Mouse (Mus musculus): ENCODE measurements around the gene Asrgl1. TPM values are rescaled to one million over a fixed set of nuclear protein-coding genes. Genes with fewer than 3 reads are reported as not detected.
"Not testable (repeated sequence)": the region's sequence is repeated elsewhere in the genome, so short reads cannot be mapped to it uniquely, and the experiment has no call there.

Gene Asrgl1
- polyA plus RNA-seq, 1 experiment from 2014 or later, result 18.5 TPM

DNA sequence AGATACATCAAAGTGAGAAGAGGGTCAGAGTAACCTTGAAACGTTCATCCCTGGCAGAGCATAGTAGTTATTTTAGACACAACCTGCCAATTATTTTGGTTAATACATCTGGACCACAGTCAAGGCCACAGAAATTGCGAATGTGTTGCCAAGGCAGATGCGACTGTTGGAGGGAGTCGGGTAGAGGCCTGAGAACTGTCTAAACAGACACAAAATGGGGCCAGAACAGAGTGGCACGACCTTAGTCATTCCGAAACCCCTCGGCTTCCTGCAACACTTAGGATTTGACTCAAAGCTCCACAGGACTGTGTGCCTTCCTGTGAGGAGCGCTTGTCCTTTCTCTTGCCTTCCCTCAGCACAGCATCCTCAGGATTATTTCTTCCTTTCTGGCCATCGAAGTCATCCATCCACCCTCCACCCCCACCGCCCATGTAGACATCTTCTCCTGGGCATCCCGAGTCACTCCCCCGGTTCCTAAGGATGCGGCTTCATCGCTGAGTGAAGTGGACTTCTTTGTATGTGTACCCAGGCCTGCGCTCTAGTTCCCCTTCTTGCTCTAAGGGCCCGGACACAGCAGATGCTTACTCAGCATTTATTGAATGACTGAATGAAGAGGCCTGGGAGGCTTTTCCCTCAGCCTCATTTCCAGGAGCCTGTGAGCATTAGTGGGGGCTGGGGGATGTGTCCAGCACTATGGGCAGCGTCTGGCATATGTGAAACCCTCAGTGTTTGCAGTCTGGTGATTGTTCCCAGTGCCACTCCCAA is 35.0 kb downstream of the Asrgl1 start:
- Histone ChIP-seq H3K4me2 (no peak overlapping the region), H3K27ac (replicated peaks) (no peak overlapping the region), H3K36me3 (no peaks in the 10 kb centered on the region), H3K9ac (no peak overlapping the region), H3K27me3 (no peaks in the 10 kb centered on the region), H3K4me3 (no peak overlapping the region), H3K9me3 (no peaks in the 10 kb centered on the region), H3K4me1 (replicated peaks) (no peaks in the 10 kb centered on the region)
- ATAC-seq (ENCODE audit: low read depth), result no peak
- WGBS, result 86% methylated on average over 17 of the region's 17 CpGs

DNA sequence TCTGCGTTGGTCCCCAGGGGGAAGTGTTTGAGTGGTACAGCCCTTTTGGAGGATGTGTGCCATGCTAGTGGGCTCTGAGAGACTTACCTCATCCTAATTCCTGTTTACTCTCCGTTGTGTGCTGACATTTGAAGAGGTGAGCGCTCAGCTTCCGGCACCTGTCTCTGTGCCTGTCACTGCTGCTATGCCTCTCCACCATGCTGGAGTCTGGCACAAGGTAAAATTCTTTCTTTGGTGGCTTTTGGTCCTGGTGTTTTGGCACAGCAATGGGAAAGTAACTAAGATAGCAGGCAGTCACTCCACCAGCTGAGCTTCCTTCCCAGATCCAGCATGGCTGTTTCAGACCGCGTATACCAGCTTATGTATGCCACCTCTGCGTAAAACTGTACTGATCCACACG is 35.7 kb downstream of the Asrgl1 start:
- WGBS, result 88% methylated on average over 8 of the region's 8 CpGs
- H3K9ac ChIP-seq, result no peak overlapping the region
- no peaks in the 10 kb centered on the region for H3K4me1 ChIP-seq (replicated peaks)
- H3K4me2 ChIP-seq, result no peak overlapping the region
- H3K36me3 ChIP-seq, result no peaks in the 10 kb centered on the region
- no peak overlapping the region for H3K27ac ChIP-seq (replicated peaks)
- H3K9me3 ChIP-seq, result no peaks in the 10 kb centered on the region
- no peak for ATAC-seq (ENCODE audit: low read depth)
- no peaks in the 10 kb centered on the region for H3K27me3 ChIP-seq
- no peak overlapping the region for H3K4me3 ChIP-seq

DNA sequence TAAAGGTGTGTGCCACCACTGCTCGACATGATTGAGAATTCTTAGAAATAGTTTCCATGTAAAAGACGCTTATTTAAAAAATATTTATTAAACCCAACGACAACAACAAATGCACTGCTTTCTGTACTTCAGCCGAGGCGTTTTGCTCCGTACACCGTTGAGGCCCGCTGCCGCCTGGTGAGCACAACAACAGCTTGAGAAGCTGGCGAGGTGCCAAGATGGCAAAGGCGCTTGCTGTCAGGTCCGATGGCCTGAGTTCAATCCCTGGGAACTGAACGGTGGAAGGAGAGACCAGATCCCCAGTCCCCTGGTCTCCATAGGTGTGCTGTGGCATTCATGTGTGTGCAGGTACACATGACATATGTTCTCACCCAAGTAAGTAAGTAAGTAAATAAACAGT is 38.0 kb downstream of the Asrgl1 start:
- Histone ChIP-seq H3K27ac (replicated peaks) (no peak overlapping the region), H3K27me3 (no peaks in the 10 kb centered on the region), H3K36me3 (no peaks in the 10 kb centered on the region), H3K4me3 (no peak overlapping the region), H3K9me3 (no peaks in the 10 kb centered on the region), H3K9ac (no peak overlapping the region), H3K4me1 (replicated peaks) (no peaks in the 10 kb centered on the region), H3K4me2 (no peak overlapping the region)
- WGBS, result 75% methylated on average over 13 of the region's 13 CpGs
- no peak for ATAC-seq (ENCODE audit: low read depth)

DNA sequence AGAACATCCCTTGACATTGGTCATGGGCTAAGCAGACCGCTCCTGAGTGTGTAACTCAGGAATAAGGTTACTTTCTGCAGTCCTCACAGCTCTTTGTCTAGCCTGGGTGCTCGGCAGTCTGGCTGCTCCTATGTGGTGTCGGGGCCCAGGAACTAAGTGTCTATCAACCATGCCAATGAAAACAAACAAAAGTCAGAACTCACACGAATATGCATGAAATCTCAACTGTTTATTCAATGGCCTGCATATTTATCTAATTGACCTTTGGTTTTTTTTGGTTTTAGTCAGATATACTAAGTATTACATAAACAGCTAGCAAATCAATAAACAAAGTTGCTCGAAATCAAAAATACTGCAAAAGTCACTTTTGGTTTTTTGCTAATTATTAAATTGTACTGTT is 40.3 kb downstream of the Asrgl1 start:
- no peak for ATAC-seq (ENCODE audit: low read depth)
- WGBS, result 76% methylated on average over 5 of the region's 5 CpGs
- H3K27ac ChIP-seq (replicated peaks), result no peak overlapping the region
- H3K4me1 ChIP-seq (replicated peaks), result no peaks in the 10 kb centered on the region
- no peaks in the 10 kb centered on the region for H3K36me3 ChIP-seq
- no peaks in the 10 kb centered on the region for H3K27me3 ChIP-seq
- H3K9me3 ChIP-seq, result no peaks in the 10 kb centered on the region
- no peak overlapping the region for H3K4me3 ChIP-seq
- no peak overlapping the region for H3K9ac ChIP-seq
- no peak overlapping the region for H3K4me2 ChIP-seq

DNA sequence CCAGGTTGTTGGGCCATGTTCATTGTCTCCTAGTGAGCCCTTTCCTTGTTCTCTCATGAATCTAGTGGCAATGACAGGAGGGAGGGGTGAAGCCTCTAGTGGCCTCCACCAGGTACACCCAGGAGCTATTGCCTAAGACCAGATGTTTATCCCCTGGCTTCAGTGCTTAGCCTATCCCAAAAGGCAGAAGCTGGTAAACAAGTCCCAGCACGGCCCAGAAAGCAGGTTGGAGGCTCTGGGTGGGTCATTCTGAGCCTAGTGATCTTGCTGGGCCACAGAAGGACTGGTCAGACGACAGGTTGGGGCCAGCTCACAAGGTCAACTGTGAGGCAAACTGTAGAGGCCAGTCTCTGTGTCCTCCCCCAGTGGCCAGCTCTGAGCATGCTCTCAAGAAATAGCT is 44.7 kb downstream of the Asrgl1 start:
- ATAC-seq (ENCODE audit: low read depth), result no peak
- Histone ChIP-seq H3K4me3 (no peak overlapping the region), H3K36me3 (no peaks in the 10 kb centered on the region), H3K9ac (no peak overlapping the region), H3K27me3 (no peaks in the 10 kb centered on the region), H3K4me1 (replicated peaks) (no peaks in the 10 kb centered on the region), H3K27ac (replicated peaks) (no peak overlapping the region), H3K4me2 (no peak overlapping the region), H3K9me3 (no peaks in the 10 kb centered on the region)
- WGBS, result 60% methylated on average over 2 of the region's 2 CpGs

DNA sequence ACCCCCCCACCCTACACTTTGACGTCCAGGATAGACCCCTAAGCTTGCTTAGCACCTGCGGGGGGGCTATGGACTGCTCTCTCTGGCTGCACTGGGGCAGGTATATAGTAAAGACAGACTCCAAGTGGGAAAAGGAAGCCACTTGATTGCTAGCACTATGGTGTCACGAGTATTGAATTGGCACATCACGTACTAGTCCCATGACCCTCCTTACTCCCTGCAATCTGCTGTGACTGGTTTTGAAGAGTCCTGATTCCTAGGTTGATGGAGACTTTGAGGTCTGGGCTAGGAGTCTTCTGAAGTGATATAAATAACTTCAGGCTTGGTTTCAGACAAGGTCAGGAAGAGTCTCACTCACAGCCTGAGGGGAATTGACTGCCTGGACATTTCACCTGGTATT is 45.2 kb downstream of the Asrgl1 start:
- no peaks in the 10 kb centered on the region for H3K36me3 ChIP-seq
- H3K4me3 ChIP-seq, result no peak overlapping the region
- no peaks in the 10 kb centered on the region for H3K4me1 ChIP-seq (replicated peaks)
- H3K9ac ChIP-seq, result no peak overlapping the region
- H3K27me3 ChIP-seq, result no peaks in the 10 kb centered on the region
- no peaks in the 10 kb centered on the region for H3K9me3 ChIP-seq
- no peak overlapping the region for H3K27ac ChIP-seq (replicated peaks)
- WGBS, result 75% methylated on average over 4 of the region's 4 CpGs
- no peak for ATAC-seq (ENCODE audit: low read depth)
- H3K4me2 ChIP-seq, result no peak overlapping the region

DNA sequence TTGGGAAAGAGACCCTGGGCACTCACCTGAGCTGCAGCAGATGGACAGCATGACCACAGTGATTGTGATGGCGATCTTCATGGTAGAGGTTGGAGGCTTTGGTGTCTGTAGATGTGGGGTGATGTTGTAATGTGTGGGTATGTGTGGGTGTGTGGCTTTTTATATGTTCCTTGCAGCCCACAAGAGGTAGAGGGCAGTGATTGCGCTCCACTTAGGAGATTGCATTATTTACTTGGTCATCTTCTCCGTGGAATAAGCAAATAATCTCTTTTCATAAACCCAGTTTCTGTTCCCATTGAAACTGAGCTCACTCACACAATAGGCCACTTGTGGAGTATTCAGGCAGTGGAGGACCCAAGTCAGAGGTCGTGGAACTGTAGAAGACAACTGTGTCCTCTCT is 47.6 kb downstream of the Asrgl1 start, which contains the start of gene Scgb1a1:
Gene Scgb1a1 (minus strand): TSS at position 138 of the 400 bp plus-strand sequence.
- no peak for ATAC-seq (ENCODE audit: low read depth)
- H3K4me2 ChIP-seq, result no peak within 1 kb of the TSS
- WGBS, result 86% methylated on average over 4 of the region's 4 CpGs

DNA sequence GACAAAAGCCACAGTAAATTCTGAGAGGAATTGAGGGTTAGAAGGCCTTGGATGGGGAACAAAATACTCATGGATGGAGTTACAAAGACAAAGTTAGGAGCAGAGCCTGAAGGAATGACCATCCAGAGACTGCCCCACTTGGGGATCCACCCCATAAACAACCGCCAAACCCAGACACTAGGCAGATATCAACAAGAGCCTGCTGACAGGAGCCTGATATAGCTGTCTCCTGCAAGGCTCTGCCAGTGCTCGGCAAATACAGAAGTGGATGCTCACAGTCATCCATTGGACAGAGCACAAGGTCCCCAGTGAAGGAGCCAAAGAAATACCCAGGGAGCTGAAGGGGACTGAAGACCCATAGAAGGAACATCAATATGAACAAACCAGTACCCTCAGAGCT is 51.5 kb downstream of the Asrgl1 start:
- H3K4me1 ChIP-seq (replicated peaks), result peaks cover 18% of the 10 kb centered on the region
- not testable (repeated sequence) for H3K27me3 ChIP-seq; H3K36me3 ChIP-seq; H3K9ac ChIP-seq; H3K9me3 ChIP-seq; H3K4me3 ChIP-seq; H3K4me2 ChIP-seq; H3K27ac ChIP-seq (replicated peaks); ATAC-seq (ENCODE audit: low read depth)
- WGBS, result 72% methylated on average over 2 of the region's 2 CpGs

More for the DNA sequence above, 47.6 kb downstream of the Asrgl1 start, which contains the start of gene Scgb1a1:
- Histone ChIP-seq H3K27me3 (no peaks in the 10 kb centered on the region), H3K27ac (replicated peaks) (no peak within 1 kb of the TSS), H3K9ac (no peak within 1 kb of the TSS), H3K4me1 (replicated peaks) (0 out of 2 replicates have a peak, but pooled peaks cover 2% of the 10 kb centered on the region), H3K4me3 (no peak within 1 kb of the TSS), H3K9me3 (no peaks in the 10 kb centered on the region), H3K36me3 (no peaks in the 10 kb centered on the region)

DNA sequence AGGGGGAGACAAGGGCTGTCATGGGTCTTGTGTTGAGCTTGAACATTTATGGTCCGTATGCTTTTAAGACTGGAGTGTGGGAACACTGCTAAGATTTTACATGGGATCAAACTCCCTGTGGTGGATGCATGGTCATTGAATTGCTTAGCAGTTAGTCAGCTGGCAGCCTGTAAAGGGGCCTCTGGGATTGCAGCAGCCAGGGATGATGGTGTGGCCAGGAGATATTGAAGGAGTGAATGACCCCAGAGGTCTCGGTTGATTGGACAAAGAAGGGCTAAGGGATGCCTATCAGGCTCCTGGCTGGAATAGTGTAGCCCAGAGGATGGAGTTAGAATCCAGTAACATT is 52.5 kb downstream of the Asrgl1 start:
- ATAC-seq (ENCODE audit: low read depth), result peak; percentile 48; the same call in 1 of the 2 replicates
- peaks cover 18% of the 10 kb centered on the region for H3K4me1 ChIP-seq (replicated peaks)
- H3K27me3 ChIP-seq, result no peaks in the 10 kb centered on the region
- 74% methylated on average over 2 of the region's 2 CpGs for WGBS
- H3K9ac ChIP-seq, result peak overlapping the region; percentile 53
- no peak overlapping the region for H3K4me3 ChIP-seq
- peak overlapping the region; percentile 38; the same call in 1 of the 2 replicates for H3K4me2 ChIP-seq
- no peaks in the 10 kb centered on the region for H3K36me3 ChIP-seq
- no peak overlapping the region for H3K27ac ChIP-seq (replicated peaks)
- H3K9me3 ChIP-seq, result no peaks in the 10 kb centered on the region

DNA sequence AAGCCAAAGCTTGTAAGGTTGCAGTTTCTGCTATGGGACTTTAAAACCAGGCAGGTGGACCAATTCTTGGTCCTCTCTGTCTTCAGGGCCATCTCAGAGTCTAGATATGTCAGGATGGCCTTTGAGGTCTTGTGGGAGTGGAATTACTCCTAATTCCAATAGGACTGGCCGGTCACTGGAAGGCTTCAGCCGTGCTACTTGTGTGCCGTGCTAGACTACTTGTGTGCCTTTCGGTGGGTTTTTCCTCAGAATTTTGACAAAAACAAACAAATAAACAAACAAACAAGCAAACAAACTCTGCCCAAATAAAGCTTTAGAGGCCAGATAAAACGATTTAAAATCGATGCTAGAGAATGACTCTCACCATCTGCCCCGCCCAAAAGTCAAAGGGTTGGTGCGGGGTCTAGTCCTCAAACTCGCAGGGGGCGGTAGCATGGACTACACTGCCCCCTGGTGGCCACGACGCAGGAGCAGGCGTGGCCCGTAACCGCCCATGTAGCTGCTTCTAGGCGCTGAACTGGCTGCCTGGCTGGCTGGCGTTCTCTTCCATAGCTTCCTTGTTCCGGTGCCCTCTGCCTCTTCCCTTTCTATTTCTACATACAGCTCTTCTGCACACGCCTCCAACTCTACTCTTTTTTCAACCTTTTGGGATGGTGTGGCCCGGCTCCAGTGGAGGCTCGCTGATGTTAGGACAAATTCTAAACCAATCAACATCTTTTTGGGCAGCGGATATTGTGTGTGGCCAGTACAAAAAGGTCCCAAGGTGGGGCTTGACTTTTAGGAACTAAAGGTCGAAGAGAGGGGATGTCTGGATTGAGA is 53.0 kb downstream of the Asrgl1 start:
- peak overlapping the region; percentile 38 for H3K4me2 ChIP-seq
- 10% methylated on average over 23 of the region's 23 CpGs for WGBS

DNA sequence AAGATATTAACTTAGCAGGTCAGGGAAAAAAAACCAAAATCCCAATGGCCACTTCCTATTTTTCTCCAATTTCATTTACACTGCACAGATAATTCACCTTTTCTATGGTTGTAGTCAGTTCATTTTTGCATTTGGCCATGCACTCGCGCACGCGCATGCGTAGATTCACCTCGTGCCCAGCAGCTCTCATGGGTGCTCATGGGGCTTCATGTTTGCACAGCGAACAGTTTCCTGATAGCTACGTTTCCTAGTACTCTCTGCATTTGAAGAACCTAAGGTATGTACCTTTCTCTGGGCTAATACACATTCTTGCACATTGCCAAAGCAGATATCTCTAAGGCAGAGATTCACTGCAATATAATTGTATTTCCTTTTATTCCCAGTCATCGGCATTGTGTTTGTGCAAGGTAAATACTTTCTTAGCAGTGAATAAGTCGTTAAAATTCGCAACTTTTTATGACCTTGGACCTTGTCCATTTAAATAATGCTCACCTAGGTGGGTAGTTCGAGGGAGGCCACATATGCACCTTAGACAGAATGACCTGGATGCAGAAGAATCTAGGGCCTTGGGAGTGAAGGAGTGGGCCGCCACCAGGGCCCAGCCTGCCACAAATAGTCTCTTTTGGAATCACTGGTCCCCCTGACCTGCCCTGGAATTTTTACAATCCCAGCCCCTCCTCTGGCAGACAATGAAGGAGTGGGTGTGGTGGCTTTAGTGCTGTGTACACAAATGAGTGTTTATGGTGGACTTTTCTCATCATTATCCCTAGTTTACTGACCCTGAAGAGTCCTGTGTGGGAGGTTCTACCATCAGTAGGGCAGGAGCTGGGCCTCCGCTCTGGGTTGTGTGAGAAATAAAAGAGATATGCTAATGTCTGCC is 53.9 kb downstream of the Asrgl1 start:
- Histone ChIP-seq H3K9me3 (no peaks in the 10 kb centered on the region), H3K27ac (replicated peaks) (no peak overlapping the region), H3K4me2 (peak overlapping the region; percentile 38; the same call in 1 of the 2 replicates), H3K4me3 (no peak overlapping the region), H3K27me3 (no peaks in the 10 kb centered on the region), H3K36me3 (no peaks in the 10 kb centered on the region), H3K9ac (no peak overlapping the region), H3K4me1 (replicated peaks) (peaks cover 18% of the 10 kb centered on the region)
- WGBS, result 71% methylated on average over 14 of the region's 14 CpGs
- peak; percentile 59; the same call in 1 of the 2 replicates for ATAC-seq (ENCODE audit: low read depth)

More for the DNA sequence above, 53.0 kb downstream of the Asrgl1 start:
- Histone ChIP-seq H3K9ac (peak overlapping the region; percentile 53), H3K27ac (replicated peaks) (no peak overlapping the region), H3K27me3 (no peaks in the 10 kb centered on the region), H3K4me3 (peak overlapping the region; percentile 4), H3K9me3 (no peaks in the 10 kb centered on the region), H3K36me3 (no peaks in the 10 kb centered on the region), H3K4me1 (replicated peaks) (peaks cover 18% of the 10 kb centered on the region)
- ATAC-seq (ENCODE audit: low read depth), result peak; percentile 94

Measured in neural tube, embryonic 13.5 days (tissue).